19 mouse cellular contexts compared by ENCODE assay signal in genomic region chr13:15446782-15447564, GRCm38 (mm10). TPM values are rescaled to one million over a fixed set of nuclear protein-coding genes. Genes with fewer than 3 reads are reported as not detected.
DNase-seq lines count a peak whose midpoint lies in the region; ATAC-seq and TF ChIP-seq lines count a peak whose summit lies in the region.
"Had no signal": no experiment of that assay in that cellular context is flagged by ENCODE, and none has a peak within 500 bp of the region (broad histone marks: within the 10 kb centered on the region; RNA-seq: fewer than 3 reads in every experiment).

No protein-coding gene starts in this region.

- H3K9ac ChIP-seq in lung, embryonic 14.5 days, result no peak overlapping the region
- no peak overlapping the region for H3K9ac ChIP-seq in lung, embryonic 16.5 days (ENCODE audit: low read length)
- H3K9ac ChIP-seq: embryonic facial prominence, embryonic 12.5 days; forebrain, embryonic 13.5 days; forebrain, embryonic 15.5 days had no signal

- no peak for TF ChIP-seq CTCF in lung, embryonic 14.5 days (IDR thresholded peaks at IDR 0.05; ENCODE audit: low read depth)
- no peak for TF ChIP-seq CTCF in lung, adult 2 months (IDR thresholded peaks at IDR 0.05; ENCODE audit: insufficient read depth, low read length)

- no peak overlapping the region for H3K27ac ChIP-seq in lung, embryonic 14.5 days (ENCODE audit: low read depth)
- H3K27ac ChIP-seq in lung, embryonic 16.5 days (ENCODE audit: low read length), result no peak overlapping the region
- H3K27ac ChIP-seq in limb, embryonic 10.5 days, result no peak overlapping the region
- H3K27ac ChIP-seq: embryonic facial prominence, embryonic 10.5 days; embryonic facial prominence, embryonic 12.5 days; forebrain, embryonic 13.5 days; forebrain, embryonic 15.5 days had no signal

- no peaks in the 10 kb centered on the region for H3K36me3 ChIP-seq in lung, embryonic 14.5 days (ENCODE audit: insufficient read depth)
- H3K36me3 ChIP-seq in lung, embryonic 16.5 days (ENCODE audit: control insufficient read depth, insufficient read depth, low read length), result no peaks in the 10 kb centered on the region
- H3K36me3 ChIP-seq in limb, embryonic 10.5 days, result no peaks in the 10 kb centered on the region
- H3K36me3 ChIP-seq: embryonic facial prominence, embryonic 10.5 days; embryonic facial prominence, embryonic 12.5 days; forebrain, embryonic 15.5 days had no signal

- H3K4me2 ChIP-seq in lung, embryonic 14.5 days, result no peak overlapping the region
- H3K4me2 ChIP-seq in lung, embryonic 16.5 days (ENCODE audit: low read depth, low read length), result no peak overlapping the region
- H3K4me2 ChIP-seq: embryonic facial prominence, embryonic 12.5 days; forebrain, embryonic 13.5 days; forebrain, embryonic 15.5 days had no signal

- TF ChIP-seq POLR2A in lung, adult 2 months (IDR thresholded peaks at IDR 0.05; ENCODE audit: borderline replicate concordance, extremely low read depth, low read depth, low read length), result no peak

- no peaks in the 10 kb centered on the region for H3K4me1 ChIP-seq in lung, embryonic 14.5 days (ENCODE audit: insufficient read depth)
- H3K4me1 ChIP-seq in lung, adult 2 months (ENCODE audit: control insufficient read depth, insufficient read depth, low read length), result no peaks in the 10 kb centered on the region
- no peaks in the 10 kb centered on the region for H3K4me1 ChIP-seq in lung, embryonic 16.5 days (replicated peaks; ENCODE audit: control insufficient read depth, insufficient read depth, low read length)
- peaks cover 27% of the 10 kb centered on the region for H3K4me1 ChIP-seq in limb, embryonic 10.5 days
- H3K4me1 ChIP-seq: forebrain, embryonic 13.5 days; forebrain, embryonic 15.5 days had no signal

- DNase-seq in lung, embryonic 14.5 days, result peak; percentile 86
- DNase-seq in lung, adult 2 months, result no peak
- no peak for DNase-seq in lung, adult 18-20 months
- peak; percentile 16 for DNase-seq in limb, embryonic 10.5 days (ENCODE audit: low spot score)
- no peak for DNase-seq in ovary, postnatal 36 days (ENCODE audit: low spot score)
- DNase-seq: adrenal gland, adult 8-10 months; adrenal gland, postnatal 14 days; adrenal gland, postnatal 36 days; cerebellum, adult 11-12 months; cerebellum, adult 2 months; cerebellum, adult 9-10 months; cerebellum, postnatal 25 days had no signal

- no peaks in the 10 kb centered on the region for H3K27me3 ChIP-seq in lung, embryonic 14.5 days (ENCODE audit: insufficient read depth, low read length)
- no peaks in the 10 kb centered on the region for H3K27me3 ChIP-seq in lung, embryonic 16.5 days (ENCODE audit: control insufficient read depth, insufficient read depth, low read depth, low read length)
- no peaks in the 10 kb centered on the region for H3K27me3 ChIP-seq in limb, embryonic 10.5 days (ENCODE audit: low read depth, poor library complexity, severe bottlenecking)
- H3K27me3 ChIP-seq: embryonic facial prominence, embryonic 12.5 days; forebrain, embryonic 13.5 days; forebrain, embryonic 15.5 days; Patski had no signal

- WGBS in lung, embryonic 14.5 days, result 33% methylated on average over 7 of the region's 7 CpGs
- 63% methylated on average over 7 of the region's 7 CpGs for WGBS in lung, adult 2 months
- 43% methylated on average over 7 of the region's 7 CpGs for WGBS in lung, embryonic 16.5 days
- WGBS in limb, embryonic 10.5 days, result 84% methylated on average over 7 of the region's 7 CpGs

- H3K9me3 ChIP-seq in lung, embryonic 14.5 days (ENCODE audit: low read depth, low read length), result no peaks in the 10 kb centered on the region
- no peaks in the 10 kb centered on the region for H3K9me3 ChIP-seq in lung, embryonic 16.5 days (ENCODE audit: control insufficient read depth, low read length)
- no peaks in the 10 kb centered on the region for H3K9me3 ChIP-seq in limb, embryonic 10.5 days (replicated peaks)
- H3K9me3 ChIP-seq: embryonic facial prominence, embryonic 10.5 days; embryonic facial prominence, embryonic 12.5 days; forebrain, embryonic 13.5 days; forebrain, embryonic 15.5 days had no signal

- ATAC-seq in lung, embryonic 14.5 days (ENCODE audit: insufficient read depth), result peak; percentile 92
- ATAC-seq in lung, embryonic 16.5 days (ENCODE audit: low read depth), result peak; percentile 92
- ATAC-seq: activated CD4-positive, CD25-positive, alpha-beta regulatory T cell, adult 4 months; forebrain, embryonic 13.5 days; forebrain, embryonic 15.5 days; Patski had no signal

- no peak overlapping the region for H3K4me3 ChIP-seq in lung, embryonic 14.5 days (ENCODE audit: low read depth, low read length)
- no peak overlapping the region for H3K4me3 ChIP-seq in lung, adult 2 months (replicated peaks; ENCODE audit: extremely low read depth, low read depth, low read length)
- H3K4me3 ChIP-seq in lung, embryonic 16.5 days (ENCODE audit: low read length), result no peak overlapping the region
- H3K4me3 ChIP-seq in limb, embryonic 10.5 days, result no peak overlapping the region
- H3K4me3 ChIP-seq: embryonic facial prominence, embryonic 10.5 days; embryonic facial prominence, embryonic 12.5 days; forebrain, embryonic 13.5 days; forebrain, embryonic 15.5 days had no signal

RNA-seq across cellular contexts. Expression of gene Gli3, which starts 16.1 kb away (rescaled TPM):
- 27.5 and 30.6 TPM in 2 replicates for polyA plus RNA-seq in lung, embryonic 14.5 days (2014; fragmentation: Nextera tagmentation; extraction: Ambion mirVana)
- polyA plus RNA-seq in lung, adult 2 months (2012; rRNA removed), result 1.7 and 2.4 TPM in 2 replicates
- polyA plus RNA-seq in lung, embryonic 16.5 days (2015; fragmentation: Nextera tagmentation; extraction: Ambion mirVana), result 13.6 and 13.8 TPM in 2 replicates
- 57.9 and 65.0 TPM in 2 replicates for polyA plus RNA-seq in limb, embryonic 10.5 days (2016; fragmentation: Nextera tagmentation; extraction: Ambion mirVana)
- polyA plus RNA-seq: activated CD4-positive, CD25-positive, alpha-beta regulatory T cell, adult 4 months had no signal

Comparison
In these comparisons a context has a peak if more than half of its experiments do, and no peak if none do; other contexts are left out.
1. DNase-seq: peak in lung, embryonic 14.5 days (single experiment) and limb, embryonic 10.5 days (single experiment); none in lung, adult 2 months (single experiment), lung, adult 18-20 months (0 of 2) and ovary, postnatal 36 days (single experiment).